Mouse (Mus musculus) thymus, adult 2 months (tissue): ENCODE data around the gene Akt1.

Source experiments
- CTCF ChIP-seq: fragments of 200-500 bp; IDR thresholded peaks from 2 replicates; pipeline ENCODE4 v1.5.1; 2012; ENCODE audit warnings: mild to moderate bottlenecking, control low read depth, low read length, moderate library complexity, borderline replicate concordance; ENCODE audit not compliant: control insufficient read depth, poor library complexity, insufficient read depth; ENCODE audit errors: extremely low read depth
- POLR2A ChIP-seq: fragments of 200-500 bp; IDR thresholded peaks from 2 replicates; pipeline ENCODE4 v1.6.1; 2012; ENCODE audit warnings: mild to moderate bottlenecking, low read length, control low read depth, moderate library complexity; ENCODE audit not compliant: control insufficient read depth, poor library complexity, insufficient read depth; ENCODE audit errors: extremely low read depth

- no peak for TF ChIP-seq CTCF
- TF ChIP-seq POLR2A = no peak
Observed at GRCm38 (mm10) chr12:112632084-112632777, 42.5 kb downstream of the Akt1 start.
